Mouse (Mus musculus): Measurements from ENCODE around the gene Rhbdf2.
A peak's percentile ranks its signal among the peaks of the same experiment; 100 is the strongest.

Gene Rhbdf2

GRCm38 (mm10) chr11:116604097-116604496 lies 22.7 kb downstream of the Rhbdf2 start:
- no peaks in the 10 kb centered on the region for H3K27me3 ChIP-seq (ENCODE audit: insufficient read depth, low read length)
- TF ChIP-seq NANOG (IDR thresholded peaks at IDR 0.05; ENCODE audit: borderline replicate concordance, low read length) (no peak), POU5F1 (IDR thresholded peaks at IDR 0.05; ENCODE audit: borderline replicate concordance, low read length) (no peak), CTCF (conservative IDR thresholded peaks at IDR 0.05; ENCODE audit: low read length) (no peak)
- H3K9me3 ChIP-seq (ENCODE audit: low read length), result no peaks in the 10 kb centered on the region
- peaks cover 92% of the 10 kb centered on the region for H3K36me3 ChIP-seq (ENCODE audit: insufficient read depth, low read length)
- H3K4me3 ChIP-seq (replicated peaks; ENCODE audit: low read length), result peak overlapping the region; percentile 68
- peaks cover 68% of the 10 kb centered on the region for H3K4me1 ChIP-seq (replicated peaks; ENCODE audit: low read depth, low read length)

GRCm38 (mm10) chr11:116603339-116603738 lies 23.5 kb downstream of the Rhbdf2 start:
- Histone ChIP-seq H3K27me3 (ENCODE audit: insufficient read depth, low read length) (no peaks in the 10 kb centered on the region), H3K9me3 (ENCODE audit: low read length) (no peaks in the 10 kb centered on the region), H3K36me3 (ENCODE audit: insufficient read depth, low read length) (peaks cover 92% of the 10 kb centered on the region), H3K4me3 (replicated peaks; ENCODE audit: low read length) (peak overlapping the region; percentile 68), H3K4me1 (replicated peaks; ENCODE audit: low read depth, low read length) (peaks cover 68% of the 10 kb centered on the region)
- TF ChIP-seq POU5F1 (IDR thresholded peaks at IDR 0.05; ENCODE audit: borderline replicate concordance, low read length) (no peak), NANOG (IDR thresholded peaks at IDR 0.05; ENCODE audit: borderline replicate concordance, low read length) (no peak), CTCF (conservative IDR thresholded peaks at IDR 0.05; ENCODE audit: low read length) (peak; percentile 97)

- no peak overlapping the region for H3K4me3 ChIP-seq (replicated peaks; ENCODE audit: low read length)
- peaks cover 93% of the 10 kb centered on the region for H3K36me3 ChIP-seq (ENCODE audit: insufficient read depth, low read length)
These were observed 24.8 kb downstream of the Rhbdf2 start for GRCm38 (mm10) chr11:116602043-116602442.

GRCm38 (mm10) chr11:116601166-116601565 lies 25.7 kb downstream of the Rhbdf2 start:
- peaks cover 85% of the 10 kb centered on the region for H3K36me3 ChIP-seq (ENCODE audit: insufficient read depth, low read length)

More at GRCm38 (mm10) chr11:116602043-116602442, 24.8 kb downstream of the Rhbdf2 start:
- Histone ChIP-seq H3K9me3 (ENCODE audit: low read length) (no peaks in the 10 kb centered on the region), H3K27me3 (ENCODE audit: insufficient read depth, low read length) (no peaks in the 10 kb centered on the region), H3K4me1 (replicated peaks; ENCODE audit: low read depth, low read length) (peaks cover 68% of the 10 kb centered on the region)
- TF ChIP-seq POU5F1 (IDR thresholded peaks at IDR 0.05; ENCODE audit: borderline replicate concordance, low read length), result no peak
- no peak for TF ChIP-seq CTCF (conservative IDR thresholded peaks at IDR 0.05; ENCODE audit: low read length)
- TF ChIP-seq NANOG (IDR thresholded peaks at IDR 0.05; ENCODE audit: borderline replicate concordance, low read length), result no peak

GRCm38 (mm10) chr11:116599230-116599629 lies 27.6 kb downstream of the Rhbdf2 start:
- H3K27me3 ChIP-seq (ENCODE audit: insufficient read depth, low read length), result 0 out of 2 replicates have a peak, but pooled peaks cover 5% of the 10 kb centered on the region
- H3K36me3 ChIP-seq (ENCODE audit: insufficient read depth, low read length), result peaks cover 70% of the 10 kb centered on the region
- no peak for TF ChIP-seq CTCF (conservative IDR thresholded peaks at IDR 0.05; ENCODE audit: low read length)
- no peak for TF ChIP-seq NANOG (IDR thresholded peaks at IDR 0.05; ENCODE audit: borderline replicate concordance, low read length)
- TF ChIP-seq POU5F1 (IDR thresholded peaks at IDR 0.05; ENCODE audit: borderline replicate concordance, low read length), result no peak
- peaks cover 56% of the 10 kb centered on the region for H3K4me1 ChIP-seq (replicated peaks; ENCODE audit: low read depth, low read length)
- H3K9me3 ChIP-seq (ENCODE audit: low read length), result no peaks in the 10 kb centered on the region
- H3K4me3 ChIP-seq (replicated peaks; ENCODE audit: low read length), result no peak overlapping the region

More at GRCm38 (mm10) chr11:116601166-116601565, 25.7 kb downstream of the Rhbdf2 start:
- H3K9me3 ChIP-seq (ENCODE audit: low read length), result no peaks in the 10 kb centered on the region
- H3K4me1 ChIP-seq (replicated peaks; ENCODE audit: low read depth, low read length), result peaks cover 68% of the 10 kb centered on the region
- TF ChIP-seq POU5F1 (IDR thresholded peaks at IDR 0.05; ENCODE audit: borderline replicate concordance, low read length), result no peak
- no peak for TF ChIP-seq NANOG (IDR thresholded peaks at IDR 0.05; ENCODE audit: borderline replicate concordance, low read length)
- TF ChIP-seq CTCF (conservative IDR thresholded peaks at IDR 0.05; ENCODE audit: low read length), result no peak
- no peak overlapping the region for H3K4me3 ChIP-seq (replicated peaks; ENCODE audit: low read length)
- no peaks in the 10 kb centered on the region for H3K27me3 ChIP-seq (ENCODE audit: insufficient read depth, low read length)

GRCm38 (mm10) chr11:116598193-116598592 lies 28.6 kb downstream of the Rhbdf2 start:
- no peaks in the 10 kb centered on the region for H3K9me3 ChIP-seq (ENCODE audit: low read length)

GRCm38 (mm10) chr11:116596766-116597165 lies 30.1 kb downstream of the Rhbdf2 start:
- H3K4me3 ChIP-seq (replicated peaks; ENCODE audit: low read length), result peak overlapping the region; percentile 56
- H3K4me1 ChIP-seq (replicated peaks; ENCODE audit: low read depth, low read length), result peaks cover 46% of the 10 kb centered on the region
- H3K27me3 ChIP-seq (ENCODE audit: insufficient read depth, low read length), result 0 out of 2 replicates have a peak, but pooled peaks cover 5% of the 10 kb centered on the region
- H3K36me3 ChIP-seq (ENCODE audit: insufficient read depth, low read length), result peaks cover 47% of the 10 kb centered on the region
- TF ChIP-seq NANOG (IDR thresholded peaks at IDR 0.05; ENCODE audit: borderline replicate concordance, low read length) (no peak), CTCF (conservative IDR thresholded peaks at IDR 0.05; ENCODE audit: low read length) (no peak), POU5F1 (IDR thresholded peaks at IDR 0.05; ENCODE audit: borderline replicate concordance, low read length) (no peak)
- H3K9me3 ChIP-seq (ENCODE audit: low read length), result no peaks in the 10 kb centered on the region

More at GRCm38 (mm10) chr11:116598193-116598592, 28.6 kb downstream of the Rhbdf2 start:
- Histone ChIP-seq H3K27me3 (ENCODE audit: insufficient read depth, low read length) (0 out of 2 replicates have a peak, but pooled peaks cover 5% of the 10 kb centered on the region), H3K36me3 (ENCODE audit: insufficient read depth, low read length) (peaks cover 60% of the 10 kb centered on the region), H3K4me3 (replicated peaks; ENCODE audit: low read length) (no peak overlapping the region), H3K4me1 (replicated peaks; ENCODE audit: low read depth, low read length) (peaks cover 46% of the 10 kb centered on the region)
- TF ChIP-seq NANOG (IDR thresholded peaks at IDR 0.05; ENCODE audit: borderline replicate concordance, low read length) (no peak), POU5F1 (IDR thresholded peaks at IDR 0.05; ENCODE audit: borderline replicate concordance, low read length) (no peak), CTCF (conservative IDR thresholded peaks at IDR 0.05; ENCODE audit: low read length) (no peak)

- peaks cover 13% of the 10 kb centered on the region for H3K36me3 ChIP-seq (ENCODE audit: insufficient read depth, low read length)
- H3K4me3 ChIP-seq (replicated peaks; ENCODE audit: low read length), result no peak overlapping the region
- H3K9me3 ChIP-seq (ENCODE audit: low read length), result no peaks in the 10 kb centered on the region
- peaks cover 70% of the 10 kb centered on the region for H3K4me1 ChIP-seq (replicated peaks; ENCODE audit: low read depth, low read length)
- H3K27me3 ChIP-seq (ENCODE audit: insufficient read depth, low read length), result 0 out of 2 replicates have a peak, but pooled peaks cover 5% of the 10 kb centered on the region
- TF ChIP-seq CTCF (conservative IDR thresholded peaks at IDR 0.05; ENCODE audit: low read length) (no peak), POU5F1 (IDR thresholded peaks at IDR 0.05; ENCODE audit: borderline replicate concordance, low read length) (no peak), NANOG (IDR thresholded peaks at IDR 0.05; ENCODE audit: borderline replicate concordance, low read length) (no peak)
These were observed 33.5 kb downstream of the Rhbdf2 start for GRCm38 (mm10) chr11:116593345-116593744.

GRCm38 (mm10) chr11:116592428-116592827 lies 34.4 kb downstream of the Rhbdf2 start:
- TF ChIP-seq CTCF (conservative IDR thresholded peaks at IDR 0.05; ENCODE audit: low read length) (peak; percentile 98), POU5F1 (IDR thresholded peaks at IDR 0.05; ENCODE audit: borderline replicate concordance, low read length) (no peak), NANOG (IDR thresholded peaks at IDR 0.05; ENCODE audit: borderline replicate concordance, low read length) (no peak)
- Histone ChIP-seq H3K36me3 (ENCODE audit: insufficient read depth, low read length) (peaks cover 5% of the 10 kb centered on the region), H3K4me1 (replicated peaks; ENCODE audit: low read depth, low read length) (peaks cover 71% of the 10 kb centered on the region), H3K9me3 (ENCODE audit: low read length) (no peaks in the 10 kb centered on the region), H3K4me3 (replicated peaks; ENCODE audit: low read length) (no peak overlapping the region), H3K27me3 (ENCODE audit: insufficient read depth, low read length) (0 out of 2 replicates have a peak, but pooled peaks cover 5% of the 10 kb centered on the region)
